Mouse (Mus musculus) stomach, postnatal 0 days (tissue): ENCODE results near the gene Gm26558. TPM values are rescaled to one million over a fixed set of nuclear protein-coding genes. Genes with fewer than 3 reads are reported as not detected.

ENCODE experiments used
- ATAC-seq: fragments of 200-750 bp; cut with Nextera tagmentation; 2 replicates; pipeline ENCODE4 v1.8.0; 2017; ENCODE audit not compliant: low FRiP score, low TSS enrichment
- DNase-seq: peaks from one replicate; pipeline ENCODE4 v3.0.0-alpha.2; 2016; ENCODE audit warnings: low spot score
- H3K27ac ChIP-seq: fragments of 300-500 bp; sonication (generic); replicated peaks from 2 replicates; pipeline ENCODE4 v1.5.1; 2014; ENCODE audit warnings: mild to moderate bottlenecking, control low read depth
- H3K27me3 ChIP-seq: fragments of 300-500 bp; sonication (generic); 2 replicates; pipeline ENCODE4 v1.6.1; 2014; ENCODE audit warnings: low read length; ENCODE audit not compliant: control insufficient read depth, insufficient read depth
- H3K36me3 ChIP-seq: fragments of 300-500 bp; sonication (generic); 2 replicates; pipeline ENCODE4 v1.6.1; 2014; ENCODE audit warnings: low read length, mixed read lengths; ENCODE audit not compliant: control insufficient read depth, insufficient read depth
- H3K4me1 ChIP-seq: fragments of 300-500 bp; sonication (generic); replicated peaks from 2 replicates; pipeline ENCODE4 v1.6.1; 2014; ENCODE audit warnings: antibody characterized with exemption; ENCODE audit not compliant: control insufficient read depth, insufficient read depth
- H3K4me2 ChIP-seq: fragments of 300-500 bp; sonication (generic); replicated peaks from 2 replicates; pipeline ENCODE4 v1.6.1; 2014; ENCODE audit warnings: low read depth, mild to moderate bottlenecking, control low read depth, moderate library complexity
- H3K4me3 ChIP-seq: fragments of 300-500 bp; sonication (generic); 2 replicates; pipeline ENCODE4 v1.5.1; 2014; ENCODE audit warnings: low read depth, low read length, control low read depth
- H3K9ac ChIP-seq: fragments of 300-500 bp; sonication (generic); 2 replicates; pipeline ENCODE4 v1.6.1; 2014; ENCODE audit warnings: mild to moderate bottlenecking, low read length, control low read depth, mixed read lengths
- H3K9me3 ChIP-seq: fragments of 300-500 bp; sonication (generic); 2 replicates; pipeline ENCODE4 v1.6.1; 2016; ENCODE audit warnings: low read length; ENCODE audit not compliant: control insufficient read depth
- CTCF ChIP-seq: IDR thresholded peaks from 2 replicates; pipeline ENCODE4 v1.5.1; 2016; ENCODE audit warnings: antibody characterized with exemption, low read depth, mild to moderate bottlenecking, moderate library complexity
- EP300 ChIP-seq: optimal IDR thresholded peaks from 2 replicates; pipeline ENCODE3; 2016; ENCODE audit warnings: antibody characterized with exemption
- WGBS: fragments of 180-500 bp; shearing (Covaris S2); extraction: QIAGEN DNeasy Blood & Tissue Kit; methylation state at CpG from one replicate; pipeline ENCODE4 v1.1.7; 2014; 5-methylcytosine and 5-hydroxymethylcytosine counted together
- polyA plus RNA-seq: library from polyadenylated mRNA; unstranded; fragments of >200 nt; fragmentation: Nextera tagmentation; extraction: Ambion mirVana; gene quantifications from 2 replicates; pipeline ENCODE4 v1.2.1, GENCODE M21; 2015

Gm26558 gene
- polyA plus RNA-seq, 1 experiment from 2014 or later, result 3.2 TPM

DNA sequence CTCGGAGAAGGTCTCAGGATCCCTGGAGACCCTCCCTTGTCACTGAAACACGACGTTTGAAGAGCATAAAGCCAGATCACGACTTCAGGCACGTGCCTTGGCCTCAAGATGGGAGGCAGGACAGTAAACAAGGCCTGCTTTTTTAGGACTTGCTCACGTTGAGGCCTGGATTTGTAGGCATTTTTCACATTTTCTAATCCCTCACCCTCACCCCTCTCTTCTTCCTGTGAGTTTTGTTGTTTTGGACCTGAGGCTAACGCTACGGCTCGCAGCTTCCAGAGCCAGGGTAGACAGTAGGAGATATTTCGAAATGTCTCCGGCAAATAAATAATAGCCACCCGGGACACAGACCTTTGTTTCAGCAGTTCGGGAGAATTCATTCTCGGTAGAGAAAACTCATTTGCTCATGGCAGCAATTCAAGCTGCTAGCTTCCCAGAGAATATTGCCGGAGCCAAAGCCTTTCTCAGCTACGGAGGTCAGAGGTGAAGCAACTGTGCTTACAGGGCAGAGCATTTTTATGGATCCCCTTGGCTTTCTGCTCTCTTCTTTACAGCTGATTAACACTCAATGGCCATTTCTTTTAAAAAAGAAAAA, 18.8 kb downstream of the Gm26558 start:
- 53% methylated on average over 16 of the region's 16 CpGs for WGBS
- no peak for ATAC-seq

DNA sequence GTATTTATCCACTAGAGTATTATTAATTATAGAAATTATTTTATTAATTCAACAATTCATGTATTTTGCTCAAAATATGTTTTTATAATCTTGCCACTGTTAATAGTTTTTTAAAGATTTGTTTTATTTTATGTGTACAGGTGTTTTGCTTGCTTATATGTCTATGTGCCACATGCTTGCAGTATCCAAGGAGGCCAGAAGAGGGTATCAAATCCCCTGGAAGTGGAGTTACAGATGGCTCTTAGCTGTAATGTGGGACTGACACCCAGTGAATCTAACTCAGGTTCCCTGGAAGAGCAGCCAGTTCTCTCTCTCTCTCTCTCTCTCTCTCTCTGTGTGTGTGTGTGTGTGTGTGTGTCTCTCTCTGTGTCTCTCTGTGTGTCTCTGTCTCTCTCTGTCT, 20.9 kb downstream of the Gm26558 start:
- H3K4me3 ChIP-seq, result no peak overlapping the region
- no peak overlapping the region for H3K27ac ChIP-seq
- H3K4me1 ChIP-seq, result no peaks in the 10 kb centered on the region
- ATAC-seq (no peak), DNase-seq (no peak)
- no peaks in the 10 kb centered on the region for H3K36me3 ChIP-seq
- H3K9me3 ChIP-seq, result no peaks in the 10 kb centered on the region
- H3K4me2 ChIP-seq, result no peak overlapping the region
- H3K27me3 ChIP-seq, result no peaks in the 10 kb centered on the region
- TF ChIP-seq CTCF (peak; percentile 31), EP300 (no peak)
- no peak overlapping the region for H3K9ac ChIP-seq

More for the DNA sequence above, 18.8 kb downstream of the Gm26558 start:
- Histone ChIP-seq H3K9ac (no peak overlapping the region), H3K4me1 (no peaks in the 10 kb centered on the region), H3K36me3 (no peaks in the 10 kb centered on the region), H3K9me3 (no peaks in the 10 kb centered on the region), H3K4me3 (no peak overlapping the region), H3K4me2 (no peak overlapping the region), H3K27ac (no peak overlapping the region), H3K27me3 (no peaks in the 10 kb centered on the region)
- DNase-seq, result no peak
- TF ChIP-seq EP300, result no peak
- TF ChIP-seq CTCF, result no peak

DNA sequence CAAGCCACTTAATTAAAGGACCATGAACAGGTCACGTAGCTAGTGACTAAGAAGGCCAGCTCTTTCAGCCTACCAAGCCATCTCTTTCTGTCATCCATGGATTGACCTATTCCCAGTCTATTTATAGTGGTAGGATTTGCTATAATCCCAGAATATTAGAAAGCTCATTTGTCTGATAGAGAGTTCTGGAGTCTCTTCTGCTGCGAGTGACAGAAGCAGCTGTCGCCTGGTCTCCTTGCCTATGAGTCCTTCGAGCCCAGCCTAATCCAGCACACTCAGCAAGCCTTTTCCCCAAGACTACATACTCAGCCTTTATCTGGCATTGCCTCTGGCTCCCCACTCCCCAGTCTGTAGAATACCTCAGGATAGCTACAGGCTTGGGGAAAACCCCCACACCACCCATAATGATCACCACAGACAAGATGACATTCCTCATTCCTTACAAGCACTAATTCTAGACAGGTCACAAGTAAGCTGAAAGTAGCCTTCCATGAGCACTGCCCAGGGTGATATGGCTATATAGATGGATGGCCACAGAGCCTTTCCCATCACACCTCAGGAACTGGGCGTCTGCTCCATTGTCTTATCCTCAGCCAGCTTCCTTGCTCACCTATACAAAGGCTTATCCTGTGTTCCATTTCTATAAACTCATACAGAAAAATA, 27.7 kb downstream of the Gm26558 start:
- WGBS, result 79% methylated on average over 5 of the region's 5 CpGs
- DNase-seq, result no peak
- H3K9ac ChIP-seq, result no peak overlapping the region

DNA sequence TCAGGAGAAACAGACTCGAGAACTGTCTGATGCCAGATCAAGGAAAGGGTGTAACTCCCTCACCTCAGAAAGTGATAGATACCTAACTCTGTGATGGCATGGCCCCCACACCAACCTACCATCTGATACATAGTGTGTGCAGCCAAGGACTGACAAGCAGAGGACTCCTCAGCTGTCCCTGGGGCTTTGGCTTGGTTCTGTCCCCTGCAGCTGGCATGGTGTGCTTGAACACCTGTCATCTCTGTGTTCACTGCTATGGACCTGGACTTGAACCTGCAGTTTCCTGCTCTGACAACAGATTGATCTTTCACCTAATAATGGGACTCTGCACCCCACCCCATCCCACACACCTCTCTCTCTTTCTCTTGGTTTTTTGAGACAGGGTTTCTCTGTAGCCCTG, 29.5 kb downstream of the Gm26558 start:
- TF ChIP-seq CTCF (no peak), EP300 (no peak)
- Histone ChIP-seq H3K27ac (no peak overlapping the region), H3K4me2 (no peak overlapping the region), H3K9me3 (no peaks in the 10 kb centered on the region), H3K36me3 (no peaks in the 10 kb centered on the region), H3K4me1 (no peaks in the 10 kb centered on the region), H3K9ac (no peak overlapping the region), H3K4me3 (no peak overlapping the region), H3K27me3 (no peaks in the 10 kb centered on the region)
- no peak for DNase-seq
- 87% methylated on average over 1 of the region's 1 CpGs for WGBS
- ATAC-seq, result no peak

More for the DNA sequence above, 27.7 kb downstream of the Gm26558 start:
- Histone ChIP-seq H3K27me3 (no peaks in the 10 kb centered on the region), H3K9me3 (no peaks in the 10 kb centered on the region), H3K4me2 (no peak overlapping the region), H3K36me3 (no peaks in the 10 kb centered on the region), H3K4me3 (no peak overlapping the region), H3K4me1 (no peaks in the 10 kb centered on the region), H3K27ac (no peak overlapping the region)
- TF ChIP-seq EP300 (no peak), CTCF (no peak)
- no peak for ATAC-seq

DNA sequence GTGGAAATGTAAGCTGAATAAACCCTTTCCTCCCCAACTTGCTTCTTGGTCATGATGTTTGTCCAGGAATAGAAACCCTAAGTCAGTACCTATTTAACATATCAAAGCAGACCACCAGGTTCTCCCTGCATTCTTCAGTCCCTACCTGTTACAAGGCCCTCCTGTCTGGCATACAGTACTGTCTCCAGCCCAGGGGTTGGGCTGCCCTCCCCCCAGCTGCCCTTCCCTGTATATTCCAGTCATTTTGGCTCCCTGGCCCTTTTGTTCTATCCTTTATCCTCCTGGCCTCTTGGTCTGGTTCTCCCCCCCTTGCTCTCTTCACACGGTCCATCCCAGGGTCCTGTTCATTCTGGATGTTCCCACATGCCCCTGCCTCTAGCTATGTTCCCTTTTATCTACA, 30.6 kb downstream of the Gm26558 start:
- no peaks in the 10 kb centered on the region for H3K27me3 ChIP-seq
- no peak for TF ChIP-seq EP300
- TF ChIP-seq CTCF, result no peak
- H3K4me1 ChIP-seq, result no peaks in the 10 kb centered on the region
- DNase-seq (no peak), ATAC-seq (no peak)
- 84% methylated on average over 1 of the region's 1 CpGs for WGBS
- no peak overlapping the region for H3K27ac ChIP-seq
- H3K4me2 ChIP-seq, result no peak overlapping the region
- no peaks in the 10 kb centered on the region for H3K36me3 ChIP-seq
- H3K9me3 ChIP-seq, result no peaks in the 10 kb centered on the region
- no peak overlapping the region for H3K4me3 ChIP-seq
- H3K9ac ChIP-seq, result no peak overlapping the region

DNA sequence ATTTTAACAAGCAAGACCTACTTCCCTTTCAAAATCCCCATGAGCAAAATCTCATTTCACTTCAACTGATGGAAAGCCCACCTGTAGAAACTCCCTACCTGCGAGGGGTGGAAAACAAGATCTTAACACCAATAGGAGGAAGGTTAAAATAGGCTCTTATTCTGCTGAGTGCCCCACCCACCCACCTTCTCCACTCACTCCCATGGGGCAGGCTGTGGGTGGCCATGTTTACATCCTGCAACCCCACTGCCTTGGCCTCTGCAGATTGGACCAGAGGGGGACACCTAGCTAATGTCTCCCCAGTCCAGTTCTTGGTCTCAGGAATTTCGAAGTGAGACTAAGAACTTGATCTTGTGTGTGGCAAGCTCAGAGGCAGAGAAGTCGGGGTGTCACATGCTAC, 32.0 kb downstream of the Gm26558 start:
- no peaks in the 10 kb centered on the region for H3K27me3 ChIP-seq
- DNase-seq, result no peak
- no peak overlapping the region for H3K27ac ChIP-seq
- no peak for ATAC-seq
- 62% methylated on average over 3 of the region's 3 CpGs for WGBS
- no peak overlapping the region for H3K4me2 ChIP-seq
- no peaks in the 10 kb centered on the region for H3K9me3 ChIP-seq
- TF ChIP-seq EP300, result no peak
- no peaks in the 10 kb centered on the region for H3K4me1 ChIP-seq
- H3K36me3 ChIP-seq, result no peaks in the 10 kb centered on the region
- H3K4me3 ChIP-seq, result no peak overlapping the region
- no peak overlapping the region for H3K9ac ChIP-seq
